Mouse (Mus musculus) intestine, embryonic 14.5 days (tissue): ENCODE measurements around the gene Gfm1. TPM values are rescaled to one million over a fixed set of nuclear protein-coding genes. Genes with fewer than 3 reads are reported as not detected.

Source experiments
- ATAC-seq: fragments of 200-750 bp; cut with Nextera tagmentation; replicated peaks from 2 replicates; pipeline ENCODE4 v1.8.0; 2017; ENCODE audit warnings: low read depth, moderate number of reproducible peaks, moderate TSS enrichment, moderate library complexity; ENCODE audit not compliant: low FRiP score, low TSS enrichment
- DNase-seq: peaks from one replicate; pipeline ENCODE4 v3.0.0-alpha.2; 2018; ENCODE audit warnings: low spot score
- H3K27ac ChIP-seq: fragments of 300-500 bp; sonication (generic); 2 replicates; pipeline ENCODE4 v1.5.1; 2014; ENCODE audit warnings: low read depth, mild to moderate bottlenecking, control low read depth
- H3K27me3 ChIP-seq: fragments of 300-500 bp; sonication (generic); replicated peaks from 2 replicates; pipeline ENCODE4 v1.6.1; 2014; ENCODE audit warnings: low read length, control low read depth; ENCODE audit not compliant: control insufficient read depth, insufficient read depth
- H3K36me3 ChIP-seq: fragments of 300-500 bp; sonication (generic); 2 replicates; pipeline ENCODE4 v1.6.1; 2014; ENCODE audit warnings: low read length, control low read depth; ENCODE audit not compliant: control insufficient read depth, insufficient read depth
- H3K4me1 ChIP-seq: fragments of 300-500 bp; sonication (generic); replicated peaks from 2 replicates; pipeline ENCODE4 v1.6.1; 2014; ENCODE audit warnings: low read length, control low read depth, mixed read lengths; ENCODE audit not compliant: control insufficient read depth, insufficient read depth
- H3K4me2 ChIP-seq: fragments of 300-500 bp; sonication (generic); 2 replicates; pipeline ENCODE4 v1.6.1; 2014; ENCODE audit warnings: low read length
- H3K4me3 ChIP-seq: fragments of 300-500 bp; sonication (generic); 2 replicates; pipeline ENCODE4 v1.5.1; 2014; ENCODE audit warnings: low read depth, low read length, control low read depth, mixed read lengths
- H3K9ac ChIP-seq: fragments of 300-500 bp; sonication (generic); 2 replicates; pipeline ENCODE4 v1.6.1; 2014; ENCODE audit warnings: mild to moderate bottlenecking, low read length
- H3K9me3 ChIP-seq: fragments of 300-500 bp; sonication (generic); 2 replicates; pipeline ENCODE4 v1.6.1; 2016; ENCODE audit warnings: low read length, control low read depth; ENCODE audit not compliant: control insufficient read depth
- WGBS: fragments of 180-500 bp; shearing (Covaris S2); extraction: QIAGEN DNeasy Blood & Tissue Kit; methylation state at CpG from one replicate; pipeline ENCODE4 v1.1.7; 2014; 5-methylcytosine and 5-hydroxymethylcytosine counted together
- polyA plus RNA-seq: library from polyadenylated mRNA; unstranded; fragments of >200 nt; fragmentation: Nextera tagmentation; extraction: Ambion mirVana; gene quantifications from 2 replicates; pipeline ENCODE4 v1.2.1, GENCODE M21; 2014

The Gfm1 gene
- polyA plus RNA-seq, 1 experiment from 2014 or later, result 54.9 TPM

- H3K27me3 ChIP-seq, result no peaks in the 10 kb centered on the region
- peak; percentile 60 for DNase-seq
- H3K4me1 ChIP-seq, result peaks cover 5% of the 10 kb centered on the region
- WGBS, result 39% methylated on average over 10 of the region's 10 CpGs
- H3K27ac ChIP-seq, result peak overlapping the region; percentile 75; the same call in 1 of the 2 replicates
- H3K4me3 ChIP-seq, result peak overlapping the region; percentile 66
- peaks cover 37% of the 10 kb centered on the region for H3K36me3 ChIP-seq
- peak overlapping the region; percentile 60 for H3K4me2 ChIP-seq
- peak overlapping the region; percentile 65 for H3K9ac ChIP-seq
- H3K9me3 ChIP-seq, result no peaks in the 10 kb centered on the region
- no peak for ATAC-seq
Measured at GRCm38 (mm10) chr3:67462578-67462977, 32.7 kb downstream of the Gfm1 start.

DNA sequence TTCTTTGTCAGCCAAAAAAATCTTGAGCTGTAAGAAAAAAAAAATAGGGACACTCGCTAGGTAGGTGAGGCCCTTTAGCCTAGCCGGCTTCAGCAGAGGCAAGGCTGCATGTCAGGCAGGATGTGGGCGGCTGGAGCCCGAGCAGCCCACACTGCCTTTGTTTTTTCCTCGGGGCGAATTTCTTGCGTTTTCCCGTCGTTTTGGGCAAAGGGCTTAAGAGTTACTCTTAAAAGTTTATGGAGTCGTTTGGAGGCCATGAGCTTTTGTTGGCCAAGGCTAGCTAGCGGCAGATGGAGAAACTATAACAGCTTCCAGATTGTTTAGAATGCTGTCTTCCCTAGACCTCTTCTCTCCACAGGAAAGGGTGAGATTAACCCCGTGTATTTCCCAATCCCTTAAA lies 33.1 kb downstream of the Gfm1 start:
- Histone ChIP-seq H3K9me3 (no peaks in the 10 kb centered on the region), H3K4me1 (peaks cover 5% of the 10 kb centered on the region), H3K27ac (peak overlapping the region; percentile 75), H3K36me3 (peaks cover 37% of the 10 kb centered on the region), H3K9ac (peak overlapping the region; percentile 65), H3K4me2 (peak overlapping the region; percentile 60), H3K27me3 (no peaks in the 10 kb centered on the region), H3K4me3 (peak overlapping the region; percentile 66)
- peak; percentile 52; the same call in 1 of the 2 replicates for ATAC-seq
- WGBS, result 2% methylated on average over 12 of the region's 12 CpGs
- DNase-seq, result peak; percentile 59

DNA sequence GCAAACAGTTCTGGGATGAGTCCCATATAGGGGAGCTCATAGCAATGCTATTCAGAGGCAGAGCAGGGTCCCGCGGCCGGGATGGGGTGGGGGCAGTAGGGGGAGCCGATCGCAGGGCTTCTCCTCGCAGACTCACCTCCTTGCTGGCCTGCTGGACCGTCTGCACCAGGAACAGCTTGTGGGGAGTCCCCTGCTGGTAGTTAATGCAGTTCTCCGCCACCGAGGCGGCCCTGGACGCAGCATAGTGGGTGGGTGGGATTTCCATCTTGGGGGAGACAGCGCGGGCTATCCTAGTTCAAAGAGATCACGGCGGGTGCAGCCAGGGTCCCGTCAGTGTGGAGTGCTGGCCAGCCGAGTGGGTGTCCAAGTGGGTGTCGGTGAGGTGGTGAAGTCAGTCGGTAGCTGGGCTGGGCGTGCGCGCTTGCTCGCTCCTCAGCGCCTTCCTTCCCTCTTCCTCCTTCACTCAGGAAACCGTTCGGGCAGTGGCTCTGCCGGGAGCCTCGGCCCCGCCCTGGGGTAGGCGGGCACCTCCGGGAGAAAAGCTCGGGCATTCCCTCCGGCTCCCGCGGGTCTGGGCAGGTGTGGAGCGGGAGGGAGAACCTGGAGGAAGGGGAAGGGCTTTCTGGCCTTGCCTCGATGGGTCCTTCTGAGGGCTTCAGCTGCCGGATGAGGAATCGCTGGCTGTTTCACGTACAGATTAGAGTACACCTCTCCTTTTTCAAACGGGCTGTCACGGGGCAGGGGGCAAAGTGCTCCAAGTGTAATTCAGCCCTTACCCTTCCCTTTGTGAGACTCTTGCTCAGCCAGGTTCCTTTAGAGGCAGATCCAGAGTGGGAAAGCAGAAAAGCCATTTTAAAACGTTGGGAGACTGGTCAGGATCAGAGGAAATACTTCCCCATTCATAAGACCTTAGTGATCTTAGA lies 33.8 kb downstream of the Gfm1 start, which contains the start of gene Lxn:
Lxn (minus strand) TSS at position 477 of the 923 bp plus-strand sequence.
- WGBS, result 1% methylated on average over 42 of the region's 43 CpGs
- H3K4me1 ChIP-seq, result peaks cover 5% of the 10 kb centered on the region
- H3K4me2 ChIP-seq, result peak within 1 kb of the TSS; percentile 60

DNA sequence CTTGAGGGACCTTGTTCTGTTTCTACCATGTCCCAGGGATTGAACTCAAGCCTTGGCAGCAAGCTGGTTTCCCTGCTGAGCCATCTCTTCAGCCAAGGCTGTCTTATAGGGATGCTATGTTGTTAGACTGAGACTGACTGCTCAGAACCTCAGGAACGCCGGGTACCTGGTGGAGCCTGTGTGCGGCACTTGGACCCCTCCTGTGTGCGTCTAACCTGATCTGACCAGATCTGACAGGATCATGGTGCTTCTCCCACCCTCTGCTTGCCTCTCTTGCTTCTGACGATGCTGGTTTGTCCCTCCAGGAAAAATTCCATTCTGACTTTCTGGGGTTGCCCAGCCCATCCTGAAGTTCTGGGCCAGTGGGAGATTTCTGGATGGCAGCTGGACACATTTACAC lies 36.7 kb downstream of the Gfm1 start:
- no peak for DNase-seq
- Histone ChIP-seq H3K4me2 (no peak overlapping the region), H3K4me1 (peaks cover 5% of the 10 kb centered on the region), H3K27me3 (no peaks in the 10 kb centered on the region), H3K36me3 (peaks cover 27% of the 10 kb centered on the region), H3K27ac (no peak overlapping the region), H3K9ac (no peak overlapping the region), H3K4me3 (no peak overlapping the region), H3K9me3 (no peaks in the 10 kb centered on the region)
- ATAC-seq, result no peak
- WGBS, result 92% methylated on average over 5 of the region's 5 CpGs

More for the DNA sequence above, 33.8 kb downstream of the Gfm1 start, which contains the start of gene Lxn:
- H3K9me3 ChIP-seq, result no peaks in the 10 kb centered on the region
- ATAC-seq (peak; percentile 95), DNase-seq (peak; percentile 86)
- H3K4me3 ChIP-seq, result peak within 1 kb of the TSS; percentile 66
- peak within 1 kb of the TSS; percentile 75 for H3K27ac ChIP-seq
- peak within 1 kb of the TSS; percentile 65 for H3K9ac ChIP-seq
- no peaks in the 10 kb centered on the region for H3K27me3 ChIP-seq
- H3K36me3 ChIP-seq, result peaks cover 38% of the 10 kb centered on the region

DNA sequence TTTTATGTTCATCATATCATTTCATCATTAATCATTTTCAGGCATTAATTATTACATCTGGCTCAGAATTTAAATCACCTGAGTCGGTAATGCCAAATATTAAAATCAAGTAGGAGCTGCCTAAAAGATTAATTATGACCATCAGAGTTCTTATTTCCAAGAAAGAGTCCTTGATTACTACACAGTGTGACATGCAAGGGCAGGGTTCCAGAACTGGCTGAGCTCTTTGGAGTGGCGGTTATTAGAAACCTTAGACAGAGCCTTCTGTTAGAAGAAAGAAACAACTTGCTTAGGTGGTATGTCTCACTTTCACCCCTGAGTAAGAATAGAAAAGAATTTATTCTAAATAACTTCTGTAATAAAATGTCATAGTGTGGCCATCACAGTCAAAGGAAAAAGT lies 37.4 kb downstream of the Gfm1 start:
- H3K4me3 ChIP-seq, result no peak overlapping the region
- no peak overlapping the region for H3K4me2 ChIP-seq
- H3K36me3 ChIP-seq, result peaks cover 29% of the 10 kb centered on the region
- ATAC-seq, result no peak
- no peak overlapping the region for H3K9ac ChIP-seq
- DNase-seq, result no peak
- no peak overlapping the region for H3K27ac ChIP-seq
- H3K4me1 ChIP-seq, result peaks cover 5% of the 10 kb centered on the region
- no peaks in the 10 kb centered on the region for H3K9me3 ChIP-seq
- no peaks in the 10 kb centered on the region for H3K27me3 ChIP-seq
- 93% methylated on average over 2 of the region's 2 CpGs for WGBS

- H3K9ac ChIP-seq, result no peak overlapping the region
- 85% methylated on average over 4 of the region's 4 CpGs for WGBS
- H3K4me3 ChIP-seq, result no peak overlapping the region
- DNase-seq, result no peak
- no peak overlapping the region for H3K27ac ChIP-seq
- H3K36me3 ChIP-seq, result peaks cover 56% of the 10 kb centered on the region
- no peak overlapping the region for H3K4me2 ChIP-seq
- ATAC-seq, result no peak
- no peaks in the 10 kb centered on the region for H3K27me3 ChIP-seq
- H3K4me1 ChIP-seq, result no peaks in the 10 kb centered on the region
- no peaks in the 10 kb centered on the region for H3K9me3 ChIP-seq
Measured at GRCm38 (mm10) chr3:67471408-67472127, 41.7 kb downstream of the Gfm1 start.

GRCm38 (mm10) chr3:67473438-67473837 lies 43.5 kb downstream of the Gfm1 start:
- ATAC-seq, result no peak
- Histone ChIP-seq H3K36me3 (peaks cover 56% of the 10 kb centered on the region), H3K9ac (no peak overlapping the region), H3K27ac (no peak overlapping the region), H3K4me1 (no peaks in the 10 kb centered on the region), H3K4me3 (no peak overlapping the region), H3K4me2 (no peak overlapping the region), H3K9me3 (no peaks in the 10 kb centered on the region), H3K27me3 (no peaks in the 10 kb centered on the region)
- WGBS, result 82% methylated on average over 6 of the region's 6 CpGs
- no peak for DNase-seq

DNA sequence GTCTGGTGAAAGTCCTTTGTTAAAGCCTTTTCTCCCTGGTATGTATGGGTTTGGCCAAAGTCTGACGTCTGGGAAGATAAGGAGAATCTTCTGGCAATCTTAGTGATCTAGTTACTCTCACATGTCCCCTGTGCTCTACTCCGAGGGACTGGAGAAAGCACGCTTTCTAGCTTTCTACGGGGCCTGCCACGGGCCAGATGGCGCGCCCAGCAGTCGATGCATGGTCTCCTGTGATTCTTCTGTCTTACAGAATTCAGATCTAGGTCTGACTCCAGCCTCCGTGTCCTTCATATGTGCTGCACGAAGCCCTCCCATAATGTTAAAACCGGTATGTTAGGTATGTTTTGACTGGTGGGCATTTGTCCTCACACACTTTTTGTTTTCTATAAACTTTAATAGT lies 49.9 kb downstream of the Gfm1 start:
- Histone ChIP-seq H3K4me2 (no peak overlapping the region), H3K9ac (no peak overlapping the region), H3K27me3 (no peaks in the 10 kb centered on the region), H3K4me1 (no peaks in the 10 kb centered on the region), H3K9me3 (no peaks in the 10 kb centered on the region), H3K36me3 (peaks cover 37% of the 10 kb centered on the region), H3K4me3 (no peak overlapping the region), H3K27ac (no peak overlapping the region)
- DNase-seq (no peak), ATAC-seq (no peak)
- WGBS, result 87% methylated on average over 11 of the region's 11 CpGs
